Mouse (Mus musculus) hindbrain, embryonic 12.5 days (tissue): ENCODE data around the gene Trit1. TPM values are rescaled to one million over a fixed set of nuclear protein-coding genes. Genes with fewer than 3 reads are reported as not detected.
"Not testable (repeated sequence)": the region's sequence is repeated elsewhere in the genome, so short reads cannot be mapped to it uniquely, and the experiment has no call there.

ENCODE experiments used
- ATAC-seq: fragments of 200-750 bp; cut with Nextera tagmentation; 2 replicates; pipeline ENCODE4 v1.8.0; 2017; ENCODE audit warnings: moderate TSS enrichment; ENCODE audit not compliant: low FRiP score
- H3K27ac ChIP-seq: fragments of 300-500 bp; sonication (generic); 2 replicates; pipeline ENCODE4 v1.5.1; 2016; ENCODE audit warnings: mild to moderate bottlenecking
- H3K27me3 ChIP-seq: fragments of 300-500 bp; sonication (generic); 2 replicates; pipeline ENCODE4 v1.6.1; 2016; ENCODE audit warnings: mild to moderate bottlenecking
- H3K36me3 ChIP-seq: fragments of 300-500 bp; sonication (generic); 2 replicates; pipeline ENCODE4 v1.6.1; 2016; ENCODE audit warnings: mild to moderate bottlenecking
- H3K4me1 ChIP-seq: fragments of 300-500 bp; sonication (generic); 2 replicates; pipeline ENCODE4 v1.6.1; 2016
- H3K4me2 ChIP-seq: fragments of 300-500 bp; sonication (generic); replicated peaks from 2 replicates; pipeline ENCODE4 v1.6.1; 2016; ENCODE audit warnings: mild to moderate bottlenecking
- H3K4me3 ChIP-seq: fragments of 300-500 bp; sonication (generic); 2 replicates; pipeline ENCODE4 v1.5.1; 2016; ENCODE audit warnings: mild to moderate bottlenecking
- H3K9ac ChIP-seq: fragments of 300-500 bp; sonication (generic); 2 replicates; pipeline ENCODE4 v1.6.1; 2016; ENCODE audit warnings: mild to moderate bottlenecking, moderate library complexity
- H3K9me3 ChIP-seq: fragments of 300-500 bp; sonication (generic); replicated peaks from 2 replicates; pipeline ENCODE4 v1.6.1; 2016; ENCODE audit warnings: mild to moderate bottlenecking
- WGBS: fragments of 180-500 bp; shearing (Covaris S2); methylation state at CpG from one replicate; pipeline ENCODE4 v1.1.7; 2016; 5-methylcytosine and 5-hydroxymethylcytosine counted together
- polyA plus RNA-seq: library from polyadenylated mRNA; unstranded; fragments of >200 nt; fragmentation: Nextera tagmentation; extraction: Ambion mirVana; gene quantifications from 2 replicates; pipeline ENCODE4 v1.2.1, GENCODE M21; 2016

The Trit1 gene
- polyA plus RNA-seq, 1 experiment from 2014 or later: 23.3 TPM

DNA sequence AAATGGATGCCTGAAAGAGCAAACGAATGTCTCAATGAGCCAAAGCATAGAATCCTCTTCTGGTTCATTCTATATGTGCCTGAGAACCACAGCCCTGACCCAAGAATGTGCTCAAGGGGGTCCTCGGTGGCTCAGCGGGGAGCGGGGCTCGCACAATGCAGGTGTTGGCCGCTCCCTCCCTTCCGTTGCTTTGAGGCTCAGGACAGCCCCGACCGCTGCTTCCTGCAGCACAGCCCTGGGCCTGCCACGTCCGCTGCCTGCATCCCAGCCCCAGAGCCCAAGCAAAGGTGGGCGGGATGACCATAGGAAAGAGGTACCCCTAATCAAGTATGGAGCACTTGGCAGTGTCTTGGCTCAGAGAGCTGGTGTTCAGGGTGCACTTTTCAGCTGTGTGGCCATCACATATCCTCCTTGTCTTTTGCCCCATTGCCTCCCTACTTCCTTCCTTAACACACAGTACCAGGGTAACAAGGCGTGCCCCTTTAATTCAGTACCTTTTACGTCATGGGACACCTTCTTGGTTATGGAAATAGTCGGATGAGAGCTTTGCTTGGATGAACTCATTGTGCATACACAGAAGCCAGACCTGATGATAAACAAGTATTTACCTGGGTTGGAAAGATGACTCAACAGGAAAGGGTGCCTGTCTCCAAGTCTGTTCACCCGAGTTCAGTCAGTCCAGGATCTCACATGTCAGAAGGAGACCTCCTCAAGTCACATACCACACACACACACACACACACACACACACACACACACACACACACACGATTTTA lies 32.7 kb upstream of the Trit1 start:
- Histone ChIP-seq H3K4me2 (peak overlapping the region; percentile 39), H3K4me3 (no peak overlapping the region), H3K9ac (no peak overlapping the region), H3K9me3 (no peaks in the 10 kb centered on the region), H3K27me3 (peaks cover 22% of the 10 kb centered on the region), H3K27ac (no peak overlapping the region), H3K4me1 (0 out of 2 replicates have a peak, but pooled peaks cover 6% of the 10 kb centered on the region), H3K36me3 (no peaks in the 10 kb centered on the region)
- no peak for ATAC-seq
- WGBS: 28% methylated on average over 17 of the region's 17 CpGs

DNA sequence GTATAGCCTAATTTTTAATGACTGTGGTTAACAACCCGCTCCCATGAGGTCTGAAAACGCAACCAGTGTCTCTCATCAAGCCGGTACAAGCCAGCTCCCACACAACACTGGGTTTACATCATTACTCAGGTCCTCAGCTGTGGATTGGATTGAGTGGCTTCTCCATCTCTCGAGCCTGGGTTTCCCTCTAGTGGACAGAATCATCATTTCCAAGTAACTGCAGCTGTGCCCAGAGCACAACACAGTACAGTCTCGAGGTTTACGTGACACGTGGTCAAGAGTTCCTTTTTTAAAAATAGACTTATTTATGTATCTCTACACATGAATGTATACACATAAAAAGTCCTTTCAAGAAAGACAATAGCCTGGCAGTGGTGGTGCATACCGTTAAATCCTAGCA lies 31.3 kb upstream of the Trit1 start:
- H3K9me3 ChIP-seq: no peaks in the 10 kb centered on the region
- peak; percentile 87 for ATAC-seq
- 43% methylated on average over 8 of the region's 8 CpGs for WGBS
- H3K4me2 ChIP-seq: no peak overlapping the region
- no peak overlapping the region for H3K27ac ChIP-seq
- no peak overlapping the region for H3K9ac ChIP-seq
- no peak overlapping the region for H3K4me3 ChIP-seq
- no peaks in the 10 kb centered on the region for H3K36me3 ChIP-seq
- H3K4me1 ChIP-seq: 0 out of 2 replicates have a peak, but pooled peaks cover 6% of the 10 kb centered on the region
- H3K27me3 ChIP-seq: peaks cover 22% of the 10 kb centered on the region

DNA sequence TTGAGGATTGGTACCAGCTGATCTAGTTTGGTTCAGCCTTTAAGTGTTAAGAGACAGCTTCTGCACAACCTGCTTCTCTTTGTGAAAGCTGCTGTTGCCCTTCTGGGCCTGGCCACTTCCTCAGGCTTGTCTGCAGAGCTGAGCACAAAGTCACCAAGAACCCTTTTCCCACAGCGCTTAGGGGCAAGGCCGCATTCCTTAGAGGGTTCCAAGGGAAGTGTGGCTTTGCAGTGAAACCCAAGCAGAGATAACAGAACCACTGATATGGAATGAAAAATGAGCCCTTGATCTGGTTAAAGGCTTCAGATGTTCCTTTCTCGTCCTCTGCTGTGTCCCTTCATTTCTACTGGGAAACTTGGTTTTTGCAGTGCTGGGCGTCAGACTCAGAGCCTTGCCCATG lies 29.0 kb upstream of the Trit1 start:
- no peak for ATAC-seq
- Histone ChIP-seq H3K9me3 (no peaks in the 10 kb centered on the region; the same call in 1 of the 2 replicates), H3K4me2 (no peak overlapping the region), H3K9ac (no peak overlapping the region), H3K36me3 (no peaks in the 10 kb centered on the region), H3K4me3 (no peak overlapping the region), H3K27me3 (peaks cover 17% of the 10 kb centered on the region), H3K4me1 (0 out of 2 replicates have a peak, but pooled peaks cover 6% of the 10 kb centered on the region), H3K27ac (no peak overlapping the region)
- 87% methylated on average over 4 of the region's 4 CpGs for WGBS

DNA sequence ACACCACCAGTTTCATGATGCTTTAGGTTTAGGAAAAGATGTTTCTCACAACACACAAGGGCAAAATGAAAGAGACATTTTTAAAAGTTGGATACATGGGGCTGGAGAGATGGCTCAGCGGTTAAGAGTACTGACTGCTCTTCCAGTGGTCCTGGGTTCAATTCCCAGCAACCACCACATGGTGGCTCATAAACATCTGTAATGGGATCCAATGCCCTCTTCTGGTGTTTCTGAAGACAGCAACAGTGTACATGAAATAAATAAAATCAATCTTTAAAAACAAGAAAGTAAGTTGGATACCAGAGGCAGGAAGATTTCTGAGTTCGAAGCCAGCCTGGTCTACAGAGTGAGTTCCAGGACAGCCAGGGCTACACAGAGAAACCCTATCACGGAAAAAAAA lies 28.4 kb upstream of the Trit1 start:
- H3K9ac ChIP-seq, H3K4me2 ChIP-seq, H3K4me1 ChIP-seq, H3K36me3 ChIP-seq, H3K9me3 ChIP-seq, ATAC-seq, H3K27ac ChIP-seq, H3K4me3 ChIP-seq: not testable (repeated sequence)
- WGBS: 41% methylated on average over 3 of the region's 3 CpGs
- H3K27me3 ChIP-seq: peaks cover 16% of the 10 kb centered on the region

DNA sequence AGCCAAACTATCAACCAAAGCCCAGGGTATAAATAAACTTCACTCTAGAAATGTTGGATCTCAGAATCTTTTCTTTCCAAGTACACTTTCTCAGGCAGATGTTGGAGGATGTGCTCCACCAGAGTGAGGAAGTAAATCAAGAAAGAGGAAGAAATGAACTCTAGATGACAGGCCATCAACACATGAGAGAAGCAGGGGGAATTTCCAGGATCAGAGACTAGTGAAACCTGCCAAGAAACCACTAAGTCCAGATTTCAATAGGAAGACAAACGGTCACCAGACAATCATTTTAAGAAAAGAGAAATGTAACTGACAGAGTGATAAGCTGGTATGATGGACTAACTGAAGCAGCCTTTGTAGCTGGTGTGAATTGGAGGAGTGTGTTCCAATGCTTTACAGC lies 25.2 kb upstream of the Trit1 start:
- Histone ChIP-seq H3K27ac (no peak overlapping the region), H3K4me1 (peaks cover 4% of the 10 kb centered on the region; the same call in 1 of the 2 replicates), H3K36me3 (no peaks in the 10 kb centered on the region), H3K9me3 (no peaks in the 10 kb centered on the region; the same call in 1 of the 2 replicates), H3K9ac (no peak overlapping the region), H3K27me3 (no peaks in the 10 kb centered on the region), H3K4me2 (no peak overlapping the region), H3K4me3 (no peak overlapping the region)
- 79% methylated on average over 1 of the region's 1 CpGs for WGBS
- ATAC-seq: no peak

DNA sequence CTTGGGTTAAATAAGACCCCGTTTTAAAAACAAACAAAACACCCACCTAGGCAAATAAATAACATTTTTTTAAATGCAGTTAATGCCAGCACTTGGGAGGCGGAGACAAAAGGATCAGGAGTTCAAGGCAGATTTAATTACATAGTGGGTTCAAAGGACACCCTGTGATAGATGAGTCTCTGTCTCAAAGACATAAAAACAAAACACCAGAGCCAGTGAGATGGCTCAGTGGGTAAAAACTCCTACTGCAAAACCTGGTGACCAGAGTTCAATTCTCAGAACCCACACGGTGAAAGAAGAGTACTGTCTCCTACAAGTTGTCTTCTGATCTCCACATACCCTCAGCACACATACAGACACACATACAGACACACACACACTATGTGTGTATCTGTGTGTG lies 24.1 kb upstream of the Trit1 start:
- Histone ChIP-seq H3K36me3 (no peaks in the 10 kb centered on the region), H3K27ac (no peak overlapping the region), H3K4me3 (no peak overlapping the region), H3K9me3 (no peaks in the 10 kb centered on the region; the same call in 1 of the 2 replicates), H3K4me1 (peaks cover 5% of the 10 kb centered on the region), H3K4me2 (no peak overlapping the region), H3K27me3 (no peaks in the 10 kb centered on the region), H3K9ac (no peak overlapping the region)
- no peak for ATAC-seq
- 63% methylated on average over 3 of the region's 3 CpGs for WGBS

DNA sequence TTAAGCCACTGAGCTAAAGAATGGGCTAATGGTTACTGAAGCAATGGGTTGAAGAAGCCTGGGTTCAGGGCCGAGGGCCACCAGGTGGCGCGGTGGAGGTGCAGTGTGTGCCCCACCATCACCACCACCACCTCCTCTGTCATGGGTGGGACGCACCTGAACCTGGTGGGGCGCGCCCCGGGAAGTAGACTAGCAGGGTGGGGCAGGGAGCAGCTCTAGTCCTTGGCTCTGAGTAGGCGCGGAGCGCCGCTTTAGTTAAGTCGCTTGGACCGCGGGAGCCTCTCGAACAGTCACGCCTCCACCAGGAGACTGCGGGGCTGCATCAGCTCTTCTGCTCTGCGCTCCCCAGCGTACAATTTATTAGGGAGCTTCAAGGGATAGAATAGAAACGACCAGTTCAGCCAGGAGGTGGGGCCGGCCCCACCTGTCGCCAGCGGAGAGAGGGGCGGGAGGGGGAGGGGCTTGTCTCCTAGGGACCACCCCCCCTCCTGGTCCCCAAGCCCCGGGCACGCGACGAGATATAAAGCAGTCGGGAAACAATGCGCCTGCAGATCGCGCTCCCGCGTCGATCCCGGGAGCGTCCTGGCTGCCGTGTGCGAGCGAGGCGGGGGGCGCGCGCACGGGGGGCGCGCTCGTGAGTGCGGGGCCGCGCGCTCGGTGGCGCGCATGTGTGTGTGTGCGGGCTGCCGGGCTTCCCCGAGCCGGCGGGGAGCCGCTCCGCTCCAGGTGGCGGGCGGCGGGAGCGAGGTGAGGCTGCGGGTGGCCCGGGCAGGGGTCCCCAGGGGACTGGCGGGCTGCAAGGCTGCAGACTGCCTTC lies 20.8 kb upstream of the Trit1 start, which contains the start of gene Mycl:
Gene Mycl (plus strand): TSS at position 249 of the 817 bp plus-strand sequence.
- peak; percentile 74 for ATAC-seq
- H3K4me2 ChIP-seq: peak within 1 kb of the TSS; percentile 82
- peaks cover 30% of the 10 kb centered on the region for H3K4me1 ChIP-seq
- peaks cover under 1% of the 10 kb centered on the region; the same call in 1 of the 2 replicates for H3K36me3 ChIP-seq
- no peaks in the 10 kb centered on the region; the same call in 1 of the 2 replicates for H3K9me3 ChIP-seq
- H3K27me3 ChIP-seq: no peaks in the 10 kb centered on the region
- peak within 1 kb of the TSS; percentile 96 for H3K27ac ChIP-seq
- under 1% methylated on average over 67 of the region's 69 CpGs for whole genome bisulfite sequencing
- peak within 1 kb of the TSS; percentile 93 for H3K9ac ChIP-seq
- H3K4me3 ChIP-seq: peak within 1 kb of the TSS; percentile 80

DNA sequence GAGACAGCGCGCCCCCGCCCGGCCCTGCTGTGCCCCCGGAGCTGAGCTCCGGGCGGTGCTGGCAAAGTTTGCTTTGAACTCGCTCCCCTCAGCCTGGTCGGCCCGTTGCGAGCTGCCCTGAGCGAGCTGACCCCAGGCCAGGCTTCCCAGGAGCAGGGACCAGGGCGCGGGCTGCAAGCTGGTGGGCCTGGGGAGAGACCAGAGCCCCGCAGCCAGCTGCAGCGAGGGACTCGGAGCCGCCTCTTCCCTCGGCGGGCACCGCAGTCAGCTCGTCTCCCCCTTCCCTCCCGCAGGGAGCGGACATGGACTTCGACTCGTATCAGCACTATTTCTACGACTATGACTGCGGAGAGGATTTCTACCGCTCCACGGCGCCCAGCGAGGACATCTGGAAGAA lies 20.2 kb upstream of the Trit1 start:
- Histone ChIP-seq H3K4me3 (peak overlapping the region; percentile 80), H3K9ac (peak overlapping the region; percentile 93), H3K27me3 (no peaks in the 10 kb centered on the region), H3K9me3 (no peaks in the 10 kb centered on the region), H3K4me2 (peak overlapping the region; percentile 82), H3K4me1 (peaks cover 36% of the 10 kb centered on the region), H3K36me3 (peaks cover 7% of the 10 kb centered on the region), H3K27ac (peak overlapping the region; percentile 96)
- no peak; the same call in 1 of the 2 replicates for ATAC-seq
- under 1% methylated on average over 32 of the region's 32 CpGs for WGBS

DNA sequence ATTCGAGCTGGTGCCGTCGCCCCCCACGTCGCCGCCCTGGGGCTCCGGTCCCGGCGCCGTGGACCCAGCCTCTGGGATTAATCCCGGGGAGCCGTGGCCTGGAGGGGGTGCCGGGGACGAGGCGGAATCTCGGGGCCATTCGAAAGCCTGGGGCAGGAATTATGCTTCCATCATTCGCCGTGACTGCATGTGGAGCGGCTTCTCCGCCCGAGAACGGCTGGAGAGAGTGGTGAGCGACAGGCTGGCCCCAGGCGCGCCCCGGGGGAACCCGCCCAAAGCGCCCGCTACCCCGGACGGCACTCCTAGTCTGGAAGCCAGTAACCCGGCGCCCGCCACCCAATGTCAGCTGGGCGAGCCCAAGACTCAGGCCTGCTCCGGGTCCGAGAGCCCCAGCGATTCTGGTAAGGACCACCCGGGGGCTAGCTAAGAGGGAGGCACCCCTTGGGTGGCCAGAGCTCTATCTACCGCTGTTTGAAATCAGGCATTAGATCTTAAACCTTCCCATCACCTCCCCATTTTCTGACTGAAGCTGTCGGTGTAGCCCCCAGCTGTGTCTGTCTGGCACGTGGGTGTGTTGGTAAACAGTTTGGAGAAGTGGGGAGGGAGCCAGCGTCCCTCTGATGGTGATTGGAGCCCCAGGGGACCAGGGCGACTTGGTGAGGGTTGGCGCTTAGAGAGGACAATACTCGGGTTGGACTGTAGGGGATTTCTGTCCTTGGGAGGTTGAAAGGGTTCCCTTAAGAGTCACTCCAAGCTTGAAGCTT lies 19.6 kb upstream of the Trit1 start:
- under 1% methylated on average over 47 of the region's 47 CpGs for WGBS
- Histone ChIP-seq H3K4me3 (peak overlapping the region; percentile 80), H3K9ac (peak overlapping the region; percentile 93), H3K9me3 (no peaks in the 10 kb centered on the region), H3K4me1 (peaks cover 41% of the 10 kb centered on the region), H3K36me3 (peaks cover 13% of the 10 kb centered on the region), H3K4me2 (peak overlapping the region; percentile 82), H3K27ac (peak overlapping the region; percentile 96), H3K27me3 (no peaks in the 10 kb centered on the region)
- ATAC-seq: peak; percentile 7; the same call in 1 of the 2 replicates

DNA sequence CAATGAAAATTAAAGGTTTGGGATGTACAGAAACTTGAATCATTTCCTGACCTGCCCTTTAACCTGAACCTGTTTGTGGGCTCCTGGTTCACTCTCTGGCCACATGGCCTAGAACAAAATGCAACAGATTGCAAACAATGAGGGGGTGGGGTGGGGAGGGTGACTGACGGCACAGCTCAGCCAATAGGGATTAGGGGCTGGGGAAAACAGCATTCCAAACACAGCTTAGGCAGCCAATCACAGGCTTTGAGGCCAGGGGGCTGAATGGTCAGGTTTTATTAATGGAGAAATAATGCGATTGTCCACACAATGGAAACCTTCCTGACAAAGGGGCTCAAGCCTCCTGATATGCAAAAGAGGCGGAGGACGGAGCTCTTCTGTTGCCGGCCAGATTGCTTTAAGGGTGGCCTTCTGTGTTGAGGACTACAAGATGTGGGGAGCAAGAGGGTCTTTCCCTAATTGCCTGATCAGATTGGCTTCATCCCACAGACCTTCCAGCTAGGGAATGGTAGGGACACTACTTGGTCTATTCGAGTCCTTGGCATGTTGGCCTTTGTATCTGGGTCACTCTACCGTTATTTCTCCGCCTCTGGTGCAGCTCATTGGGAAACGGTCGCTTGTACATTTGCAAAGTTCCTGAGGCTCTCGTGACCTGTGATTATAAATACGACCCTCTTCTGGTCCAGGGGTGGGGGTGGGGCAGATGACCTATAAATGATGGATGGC lies 17.7 kb upstream of the Trit1 start:
- H3K4me1 ChIP-seq: peaks cover 52% of the 10 kb centered on the region
- peak overlapping the region; percentile 82 for H3K4me2 ChIP-seq
- peaks cover 23% of the 10 kb centered on the region for H3K36me3 ChIP-seq
- WGBS: 8% methylated on average over 12 of the region's 12 CpGs
- peak overlapping the region; percentile 52 for H3K9ac ChIP-seq
- H3K9me3 ChIP-seq: no peaks in the 10 kb centered on the region
- peak; percentile 70 for ATAC-seq
- no peaks in the 10 kb centered on the region for H3K27me3 ChIP-seq
- peak overlapping the region; percentile 80 for H3K4me3 ChIP-seq
- peak overlapping the region; percentile 96 for H3K27ac ChIP-seq

DNA sequence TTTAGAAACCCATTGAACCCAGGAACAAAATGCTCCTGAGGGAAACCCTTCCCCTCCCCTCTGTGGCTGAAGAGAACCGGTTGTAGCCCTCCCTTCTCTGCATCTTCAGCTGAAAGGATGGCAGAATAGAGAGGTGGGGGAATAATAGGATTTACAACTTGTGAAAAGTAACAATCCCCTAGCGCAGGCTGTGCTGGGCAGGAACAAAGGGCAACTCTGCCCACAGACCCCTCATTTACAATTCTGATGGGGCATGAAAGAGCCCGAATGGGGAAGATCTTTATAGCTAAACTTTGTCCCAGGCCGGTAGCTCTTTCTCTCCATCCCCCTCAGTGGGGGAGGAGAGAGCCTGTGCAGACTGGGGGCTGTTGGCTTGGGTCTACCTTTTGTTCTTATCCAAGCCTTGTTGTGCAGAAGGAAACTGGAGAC lies 17.1 kb upstream of the Trit1 start:
- peak; percentile 45 for ATAC-seq
- Histone ChIP-seq H3K27ac (peak overlapping the region; percentile 93), H3K36me3 (peaks cover 23% of the 10 kb centered on the region), H3K9ac (peak overlapping the region; percentile 52), H3K4me1 (peaks cover 52% of the 10 kb centered on the region), H3K4me2 (peak overlapping the region; percentile 82), H3K4me3 (peak overlapping the region; percentile 80), H3K27me3 (no peaks in the 10 kb centered on the region), H3K9me3 (no peaks in the 10 kb centered on the region)
- 1% methylated on average over 4 of the region's 4 CpGs for WGBS
